Mouse (Mus musculus) brain, embryonic 14.5 days (tissue): ENCODE measurements around the gene Camk2g. TPM values are rescaled to one million over a fixed set of nuclear protein-coding genes. Genes with fewer than 3 reads are reported as not detected.

Experiments
- DNase-seq: peaks from one replicate; pipeline ENCODE4 v3.0.0-alpha.2; 2011; ENCODE audit warnings: low read depth
- CTCF ChIP-seq: fragments of 200-500 bp; IDR thresholded peaks from 2 replicates; pipeline ENCODE4 v1.5.1; 2012; ENCODE audit warnings: inconsistent platforms, mild to moderate bottlenecking, moderate library complexity, borderline replicate concordance; ENCODE audit not compliant: insufficient read depth, insufficient read length; ENCODE audit errors: extremely low read depth
- POLR2A ChIP-seq: fragments of 200-500 bp; IDR thresholded peaks from 2 replicates; pipeline ENCODE4 v1.6.1; 2012; ENCODE audit warnings: mild to moderate bottlenecking, inconsistent platforms, borderline replicate concordance; ENCODE audit not compliant: poor library complexity, insufficient read depth, insufficient read length, severe bottlenecking; ENCODE audit errors: extremely low read depth
- polyA plus RNA-seq: library from polyadenylated mRNA; depleted of rRNA; stranded (reverse); fragments of >200 nt; gene quantifications from 2 replicates; pipeline ENCODE4 v1.2.3, GENCODE M21; 2012

Camk2g gene
- polyA plus RNA-seq, 1 experiment, result 96.1 TPM

GRCm38 (mm10) chr14:20757370-20757907 lies 36.4 kb downstream of the Camk2g start:
- TF ChIP-seq CTCF, result no peak
- no peak for TF ChIP-seq POLR2A
- peak; percentile 11 for DNase-seq

- DNase-seq, result no peak
- TF ChIP-seq CTCF, result no peak
- no peak for TF ChIP-seq POLR2A
Observed at GRCm38 (mm10) chr14:20753792-20754191, 40.1 kb downstream of the Camk2g start.

GRCm38 (mm10) chr14:20750503-20750902 lies 43.4 kb downstream of the Camk2g start:
- TF ChIP-seq POLR2A, result no peak
- TF ChIP-seq CTCF, result no peak
- no peak for DNase-seq

GRCm38 (mm10) chr14:20749494-20750051 lies 44.3 kb downstream of the Camk2g start:
- TF ChIP-seq POLR2A (no peak), CTCF (no peak)

GRCm38 (mm10) chr14:20748388-20748787 lies 45.5 kb downstream of the Camk2g start:
- no peak for TF ChIP-seq CTCF
- no peak for TF ChIP-seq POLR2A
- no peak for DNase-seq

More at GRCm38 (mm10) chr14:20749494-20750051, 44.3 kb downstream of the Camk2g start:
- no peak for DNase-seq

- DNase-seq, result no peak
Observed at GRCm38 (mm10) chr14:20746935-20747334, 47.0 kb downstream of the Camk2g start.

GRCm38 (mm10) chr14:20743614-20744013 lies 50.3 kb downstream of the Camk2g start:
- no peak for DNase-seq
- TF ChIP-seq CTCF (no peak), POLR2A (no peak)

More at GRCm38 (mm10) chr14:20746935-20747334, 47.0 kb downstream of the Camk2g start:
- TF ChIP-seq POLR2A, result no peak
- TF ChIP-seq CTCF, result peak; percentile 24; the same call in 1 of the 2 replicates

- DNase-seq, result no peak
- TF ChIP-seq CTCF, result no peak
Observed at GRCm38 (mm10) chr14:20741301-20741700, 52.6 kb downstream of the Camk2g start.

GRCm38 (mm10) chr14:20738511-20738910 lies 55.4 kb downstream of the Camk2g start:
- no peak for DNase-seq
- TF ChIP-seq POLR2A (no peak), CTCF (no peak)

- DNase-seq, result peak; percentile 40
- TF ChIP-seq CTCF, result peak; percentile 65
- TF ChIP-seq POLR2A, result no peak
Observed at GRCm38 (mm10) chr14:20737306-20737705, 56.6 kb downstream of the Camk2g start.

GRCm38 (mm10) chr14:20735892-20736390 lies 57.9 kb downstream of the Camk2g start:
- no peak for DNase-seq
- TF ChIP-seq CTCF (no peak), POLR2A (no peak)

- no peak for TF ChIP-seq CTCF
- no peak for TF ChIP-seq POLR2A
- DNase-seq, result no peak
Observed at GRCm38 (mm10) chr14:20735052-20735451, 58.8 kb downstream of the Camk2g start.
